Mouse (Mus musculus): ENCODE data around the gene Pds5b. TPM values are rescaled to one million over a fixed set of nuclear protein-coding genes. Genes with fewer than 3 reads are reported as not detected.

Gene Pds5b
- 52.5 TPM for total RNA-seq (2023)

GRCm38 (mm10) chr5:150673153-150673835 lies at the start of gene Pds5b:
Pds5b (plus strand) TSS chr5:150673739.

GRCm38 (mm10) chr5:150666133-150666739 lies 7.3 kb upstream of the Pds5b start, which contains the start of gene N4bp2l2:
N4bp2l2 (minus strand) TSS chr5:150666183.

Other genes starting within 250 kb of the Pds5b start
- not detected for gene Zar1l, start 155.6 kb upstream of the Pds5b start, total RNA-seq (2023)
- 7.4 TPM for gene Brca2, start 151.1 kb upstream of the Pds5b start, total RNA-seq (2023)
- gene N4bp2l1, start 76.6 kb upstream of the Pds5b start, total RNA-seq (2023), result 76.2 TPM
- gene N4bp2l2, start 7.6 kb upstream of the Pds5b start, total RNA-seq (2023), result 148 TPM